Mouse (Mus musculus) retina, adult 2 months (tissue): ENCODE data around the gene Fbxo41.

Experiments used
- DNase-seq: peaks from one replicate; pipeline ENCODE4 v3.0.0-alpha.2; 2012; ENCODE audit warnings: low read depth, low spot score

The Fbxo41 gene

GRCm38 (mm10) chr6:85502911-85503250 lies at the start of gene Fbxo41:
Gene Fbxo41 (minus strand): TSS chr6:85502994.
- DNase-seq, result no peak

GRCm38 (mm10) chr6:85547642-85548041 lies 44.8 kb upstream of the Fbxo41 start:
- no peak for DNase-seq

- no peak for DNase-seq
These were observed 41.6 kb upstream of the Fbxo41 start for GRCm38 (mm10) chr6:85544251-85544881.

GRCm38 (mm10) chr6:85543351-85544175 lies 40.8 kb upstream of the Fbxo41 start:
- no peak for DNase-seq

- DNase-seq, result no peak
These were observed 20.0 kb upstream of the Fbxo41 start for GRCm38 (mm10) chr6:85522825-85523224.

DNA sequence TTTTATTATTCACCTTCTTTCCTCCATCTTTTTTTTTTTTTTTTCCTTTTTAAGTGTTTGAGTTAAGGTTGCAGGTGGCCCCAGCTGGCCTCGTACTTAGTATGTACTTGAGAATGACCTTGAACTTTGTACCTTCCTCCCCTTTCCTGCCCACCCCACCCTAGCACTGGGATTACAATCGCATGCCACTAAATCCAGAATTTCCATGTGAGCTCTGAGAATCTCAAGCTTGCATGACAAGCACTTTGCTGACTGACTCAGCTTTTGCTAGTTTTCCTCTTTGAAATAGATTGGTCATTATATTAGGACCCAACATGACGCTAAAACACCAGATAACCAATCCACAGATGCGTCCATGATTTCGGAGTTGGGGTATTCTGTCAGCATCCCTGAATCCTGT lies 19.2 kb upstream of the Fbxo41 start:
- DNase-seq, result no peak

- DNase-seq, result no peak
These were observed 15.4 kb upstream of the Fbxo41 start for GRCm38 (mm10) chr6:85518091-85518693.

- no peak for DNase-seq
These were observed 13.1 kb upstream of the Fbxo41 start for GRCm38 (mm10) chr6:85515941-85516340.

DNA sequence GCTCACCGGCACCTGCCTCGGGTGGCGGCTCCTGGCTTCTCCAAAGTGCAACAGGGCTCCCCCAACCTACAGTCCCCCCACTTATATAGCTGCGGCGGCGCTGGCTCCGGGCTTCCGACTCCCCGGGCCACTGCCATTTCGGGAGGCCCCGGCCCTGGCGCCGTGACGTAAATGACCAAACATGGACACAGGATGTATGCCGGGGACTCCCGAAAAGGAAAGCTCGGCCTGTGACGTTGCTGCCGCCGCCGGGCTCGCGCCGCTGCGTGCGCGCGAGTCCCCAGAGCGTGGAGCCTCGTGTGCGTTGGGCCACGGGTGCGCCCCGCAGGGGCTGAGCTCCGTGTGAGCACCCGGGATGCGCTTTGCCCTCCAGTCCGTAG lies 10.7 kb upstream of the Fbxo41 start, which contains the start of gene Egr4:
TSS of gene Egr4 (minus strand) at position 59 of the 380 bp plus-strand sequence.
- DNase-seq, result peak; percentile 32

DNA sequence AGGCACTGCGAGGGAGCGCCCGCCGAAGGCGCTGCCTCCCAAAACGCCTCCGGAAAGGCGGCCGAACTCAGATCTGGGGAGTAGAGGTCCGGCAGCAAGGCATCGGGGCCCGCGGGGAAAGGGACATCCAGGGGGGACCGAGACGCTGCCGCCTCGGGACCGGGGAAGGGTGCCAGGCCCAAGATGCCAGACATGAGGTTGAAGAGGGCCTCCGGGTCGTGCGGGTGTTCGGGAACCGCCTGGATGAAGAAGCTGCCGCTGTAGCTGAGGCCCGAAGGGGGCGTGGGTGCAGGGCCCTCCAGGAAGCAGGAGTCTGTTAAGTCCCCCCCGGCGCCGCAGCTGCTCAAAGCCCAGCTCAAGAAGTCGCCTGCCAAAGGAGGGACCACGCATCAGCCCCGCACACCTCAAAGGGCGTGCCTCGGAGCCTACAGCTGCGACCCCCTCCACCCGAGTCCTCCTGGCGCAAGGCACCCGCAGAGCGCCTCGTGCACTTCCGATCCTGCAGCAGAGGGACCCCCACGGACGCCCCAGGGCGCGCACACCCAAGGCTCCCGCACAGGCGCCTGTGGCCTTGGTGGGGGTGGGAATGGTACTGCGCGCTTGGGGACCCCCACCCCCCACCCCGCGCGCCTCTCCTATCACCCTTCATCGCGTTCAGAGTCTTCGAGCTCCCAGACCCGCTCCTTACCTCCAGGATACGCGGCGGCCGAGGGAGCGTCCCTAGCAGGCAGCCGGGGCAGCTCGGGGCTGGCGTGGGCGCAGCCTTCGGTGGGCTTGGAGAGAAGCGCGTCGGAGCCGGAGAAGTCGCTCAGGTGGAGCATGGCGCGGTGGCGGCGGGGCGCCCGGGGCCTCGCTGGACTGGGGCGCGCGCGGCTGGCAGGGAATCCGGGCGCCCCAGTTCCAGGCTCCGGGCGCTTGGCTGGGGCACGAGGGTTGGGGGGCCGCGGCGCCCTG lies 10.1 kb upstream of the Fbxo41 start:
- no peak for DNase-seq

DNA sequence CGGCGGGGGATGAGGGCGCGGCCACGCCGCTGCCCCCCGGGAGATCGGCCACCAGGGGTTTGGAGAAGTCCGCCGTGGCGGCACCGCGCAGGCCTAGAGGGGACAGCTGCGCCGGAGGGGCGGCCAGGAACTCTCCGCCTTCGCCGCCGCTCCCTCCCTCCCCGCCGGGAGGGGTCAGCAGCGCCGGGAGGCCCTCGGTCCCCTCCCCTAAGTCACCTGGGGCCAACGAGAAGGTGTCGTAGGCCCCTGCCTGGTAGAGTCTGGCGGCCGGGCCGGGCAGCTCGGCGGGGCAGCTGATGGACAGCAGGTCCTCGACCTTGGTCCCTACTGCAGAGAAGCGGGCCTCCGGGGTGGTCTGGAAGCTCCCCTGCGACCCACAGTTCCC lies 9.3 kb upstream of the Fbxo41 start:
- DNase-seq, result no peak

DNA sequence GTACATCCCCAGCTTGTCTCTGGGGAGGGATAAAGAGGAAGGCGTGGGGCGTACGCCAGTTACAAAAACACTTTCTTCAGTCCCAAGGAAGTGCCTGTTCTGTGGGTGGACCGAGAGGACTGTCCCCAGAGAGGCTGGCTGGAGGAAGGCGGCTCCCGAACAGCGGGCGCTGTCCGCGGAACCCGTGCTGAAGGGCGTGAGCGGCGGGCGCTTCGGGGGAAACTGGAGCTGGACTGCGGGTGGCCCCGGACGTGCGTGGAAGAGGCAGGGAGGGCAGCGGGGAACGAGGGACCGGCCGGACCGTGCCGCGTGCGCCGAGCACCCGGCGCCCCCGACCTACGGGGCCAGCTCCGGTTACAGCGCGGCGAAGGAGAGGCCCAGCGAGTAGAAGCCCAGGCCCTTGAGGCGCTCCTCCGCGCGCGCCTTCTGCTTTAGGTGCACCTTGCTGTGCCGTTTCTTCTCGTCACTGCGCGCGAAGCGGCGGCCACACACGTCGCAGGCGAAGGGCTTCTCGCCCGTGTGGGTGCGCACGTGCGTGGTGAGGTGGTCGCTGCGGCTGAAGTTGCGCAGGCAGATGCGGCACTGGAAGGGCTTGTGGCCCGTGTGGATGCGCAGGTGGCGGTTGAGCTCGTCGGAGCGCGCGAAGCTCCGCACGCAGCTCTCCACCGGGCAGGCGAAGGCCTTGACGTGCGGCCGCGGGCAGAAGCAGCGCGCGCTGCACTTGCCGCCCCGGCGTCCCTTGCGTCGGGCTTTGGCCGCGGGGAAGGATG lies 8.7 kb upstream of the Fbxo41 start:
- no peak for DNase-seq

DNA sequence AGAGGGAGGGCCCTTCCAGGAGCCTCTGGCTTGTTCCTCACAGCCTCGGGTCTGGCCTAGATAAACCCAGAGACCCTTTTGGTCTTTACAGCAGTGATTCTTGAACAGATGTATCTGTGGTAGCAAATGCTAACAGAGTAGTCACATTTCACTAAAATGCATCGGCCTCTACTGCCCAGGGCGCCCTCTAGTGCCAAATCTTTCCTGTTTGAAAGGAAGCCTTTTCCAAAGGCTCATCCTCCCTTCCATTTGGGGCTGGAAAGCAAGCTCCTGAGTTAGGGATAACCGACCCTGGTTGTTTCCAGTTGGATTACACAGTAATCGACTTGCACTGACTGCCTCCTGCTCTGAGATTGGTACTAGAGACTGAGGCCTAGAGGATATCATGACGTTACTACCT lies 7.7 kb upstream of the Fbxo41 start:
- peak; percentile 39 for DNase-seq

- no peak for DNase-seq
These were observed 5.8 kb upstream of the Fbxo41 start for GRCm38 (mm10) chr6:85508602-85509001.

DNA sequence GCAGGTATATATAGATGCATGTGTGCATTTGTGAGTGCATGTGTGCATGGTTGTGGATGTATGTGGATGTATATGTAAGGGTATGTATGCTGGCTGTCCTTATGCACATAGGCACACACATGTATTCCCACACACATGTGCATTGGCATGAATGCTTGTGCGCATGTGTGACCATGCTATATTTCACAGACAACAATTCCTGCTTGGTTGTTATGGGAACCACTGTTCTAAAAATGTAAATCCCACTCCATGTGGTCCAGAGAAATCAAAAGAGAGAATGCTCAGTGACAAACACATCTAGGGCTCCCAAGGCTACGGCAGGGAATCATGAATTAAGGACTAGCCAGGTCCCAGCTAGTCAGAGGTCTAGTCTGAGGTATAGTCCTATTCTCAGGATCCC lies 2.1 kb upstream of the Fbxo41 start:
- DNase-seq, result no peak

- no peak for DNase-seq
These were observed 487 bp downstream of the Fbxo41 start for GRCm38 (mm10) chr6:85502103-85502910.

DNA sequence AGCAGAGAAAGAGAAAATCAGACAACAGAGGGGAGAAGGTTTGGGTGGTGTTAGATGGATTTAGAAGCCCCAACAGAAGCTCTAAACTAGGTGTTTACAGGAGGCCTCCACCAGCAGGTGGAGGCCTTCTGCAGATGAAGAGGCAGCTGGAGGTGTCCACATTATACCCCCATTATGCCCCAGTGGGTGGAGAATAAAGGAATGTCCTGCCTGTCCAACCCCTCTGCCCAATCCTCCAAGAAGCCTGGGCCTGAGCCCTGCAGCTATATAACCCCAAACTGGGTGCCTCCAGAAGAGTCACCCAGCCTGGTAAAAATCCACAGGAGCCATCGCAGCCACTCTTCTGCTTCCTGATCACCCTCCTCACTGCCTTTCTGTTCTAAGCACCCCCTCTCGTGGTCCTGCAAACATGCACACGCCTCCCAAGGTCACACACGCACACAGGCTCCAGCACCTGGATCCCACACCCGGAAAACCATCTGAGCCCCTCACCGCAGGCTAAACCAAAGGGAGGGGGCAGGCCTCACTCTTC lies 1.2 kb downstream of the Fbxo41 start:
- no peak for DNase-seq

- DNase-seq, result no peak
These were observed 2.4 kb downstream of the Fbxo41 start for GRCm38 (mm10) chr6:85500416-85500815.

DNA sequence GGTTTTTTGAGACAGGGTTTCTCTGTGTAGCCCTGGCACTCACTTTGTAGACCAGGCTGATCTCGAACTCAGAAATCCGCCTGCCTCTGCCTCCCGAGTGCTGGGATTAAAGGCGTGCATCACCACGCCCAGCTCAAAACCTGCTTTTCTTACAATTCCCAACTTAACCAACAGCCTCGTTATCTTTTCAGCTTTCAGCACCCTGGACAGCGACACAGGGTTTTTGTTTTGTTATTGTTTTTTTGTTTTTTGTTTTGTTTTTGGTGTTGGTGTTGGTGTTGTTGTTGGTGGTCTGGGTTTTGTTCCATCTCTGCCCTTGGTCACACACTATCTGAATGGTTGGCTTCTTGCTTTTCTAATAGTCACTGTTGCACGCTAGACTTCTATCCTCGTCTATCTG lies 4.6 kb downstream of the Fbxo41 start:
- DNase-seq, result no peak

DNA sequence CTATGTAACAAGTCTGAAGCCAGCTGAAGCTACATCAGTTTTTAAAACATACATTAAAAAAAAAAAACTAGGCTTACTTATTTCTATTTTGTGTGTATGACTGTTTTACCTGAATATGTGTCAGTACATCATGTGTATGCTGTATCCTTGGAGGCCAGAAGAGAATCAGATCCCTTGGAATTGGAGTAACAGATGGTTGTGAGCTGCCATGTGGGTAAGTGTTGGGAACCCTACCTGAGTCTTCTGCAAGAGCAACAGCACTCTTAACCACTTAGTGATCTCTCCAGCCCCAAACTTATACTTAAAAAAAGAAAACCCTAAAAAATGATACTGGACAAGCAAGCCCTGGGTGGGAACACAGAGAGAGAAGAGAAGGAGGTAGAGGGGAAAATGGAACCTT lies 5.8 kb downstream of the Fbxo41 start:
- DNase-seq, result no peak
